Mouse (Mus musculus) midbrain, embryonic 11.5 days (tissue): Measurements from ENCODE around the gene Pam. TPM values are rescaled to one million over a fixed set of nuclear protein-coding genes. Genes with fewer than 3 reads are reported as not detected.
A peak's percentile ranks its signal among the peaks of the same experiment; 100 is the strongest.
"Not testable (repeated sequence)": the region's sequence is repeated elsewhere in the genome, so short reads cannot be mapped to it uniquely, and the experiment has no call there.

Experiments
- ATAC-seq: fragments of 200-750 bp; cut with Nextera tagmentation; 2 replicates; pipeline ENCODE4 v1.8.0; 2017; ENCODE audit warnings: moderate TSS enrichment, moderate library complexity; ENCODE audit not compliant: low FRiP score
- DNase-seq: peaks from one replicate; pipeline ENCODE4 v3.0.0; 2015; ENCODE audit warnings: low spot score; ENCODE audit errors: missing footprints
- H3K27ac ChIP-seq: fragments of 300-500 bp; sonication (generic); 2 replicates; pipeline ENCODE4 v1.5.1; 2014; ENCODE audit warnings: low read depth, low read length
- H3K27me3 ChIP-seq: fragments of 300-500 bp; sonication (generic); 2 replicates; pipeline ENCODE4 v1.6.1; 2014; ENCODE audit warnings: mild to moderate bottlenecking, low read length, moderate library complexity, mixed read lengths; ENCODE audit not compliant: control insufficient read depth, insufficient read depth
- H3K36me3 ChIP-seq: fragments of 300-500 bp; sonication (generic); 2 replicates; pipeline ENCODE4 v1.6.1; 2014; ENCODE audit warnings: mild to moderate bottlenecking, low read length, moderate library complexity, mixed read lengths; ENCODE audit not compliant: control insufficient read depth, insufficient read depth
- H3K4me1 ChIP-seq: fragments of 300-500 bp; sonication (generic); 2 replicates; pipeline ENCODE4 v1.6.1; 2014; ENCODE audit warnings: low read length; ENCODE audit not compliant: control insufficient read depth, insufficient read depth
- H3K4me2 ChIP-seq: fragments of 300-500 bp; sonication (generic); 2 replicates; pipeline ENCODE4 v1.6.1; 2014; ENCODE audit warnings: mild to moderate bottlenecking, moderate library complexity
- H3K4me3 ChIP-seq: fragments of 300-500 bp; sonication (generic); 2 replicates; pipeline ENCODE4 v1.5.1; 2014; ENCODE audit warnings: low read depth, low read length
- H3K9ac ChIP-seq: fragments of 300-500 bp; sonication (generic); 2 replicates; pipeline ENCODE4 v1.6.1; 2014; ENCODE audit warnings: low read length
- H3K9me3 ChIP-seq: fragments of 300-500 bp; sonication (generic); 2 replicates; pipeline ENCODE4 v1.6.1; 2016; ENCODE audit warnings: low read length; ENCODE audit not compliant: control insufficient read depth
- WGBS: fragments of 180-500 bp; shearing (Covaris S2); extraction: QIAGEN DNeasy Blood & Tissue Kit; methylation state at CpG from one replicate; pipeline ENCODE4 v1.1.7; 2014; 5-methylcytosine and 5-hydroxymethylcytosine counted together
- polyA plus RNA-seq: library from polyadenylated mRNA; unstranded; fragments of >200 nt; fragmentation: Nextera tagmentation; extraction: Ambion mirVana; gene quantifications from 2 replicates; pipeline ENCODE4 v1.2.1, GENCODE M21; 2014

Pam gene
- polyA plus RNA-seq, 1 experiment from 2014 or later: 21.1 TPM

GRCm38 (mm10) chr1:97773362-97773761 lies 322.1 kb downstream of the Pam start:
- Histone ChIP-seq H3K9me3 (no peaks in the 10 kb centered on the region), H3K36me3 (no peaks in the 10 kb centered on the region), H3K4me1 (no peaks in the 10 kb centered on the region), H3K27ac (no peak overlapping the region), H3K4me3 (no peak overlapping the region), H3K27me3 (0 out of 2 replicates have a peak, but pooled peaks cover 2% of the 10 kb centered on the region), H3K4me2 (no peak overlapping the region), H3K9ac (no peak overlapping the region)
- DNase-seq: no peak
- 87% methylated on average over 6 of the region's 6 CpGs for WGBS
- ATAC-seq: no peak

DNA sequence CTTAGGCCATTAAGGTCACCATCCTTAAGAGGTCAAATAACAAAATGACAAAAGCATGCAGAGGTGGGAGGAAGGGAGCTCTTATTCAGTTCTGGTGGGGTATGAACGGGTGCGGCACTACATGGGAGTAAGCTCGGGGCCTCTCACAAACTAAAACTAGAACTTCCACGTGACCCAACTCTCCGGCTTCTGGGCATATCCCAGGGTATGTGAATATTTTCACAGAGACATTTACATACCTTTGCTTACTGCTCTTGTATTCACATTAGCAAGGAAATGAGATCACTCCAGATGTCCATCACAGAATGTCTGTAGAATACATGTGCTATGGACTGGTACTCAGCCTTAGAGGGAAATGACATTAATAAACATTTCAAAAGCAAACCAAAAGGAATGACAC lies 323.7 kb downstream of the Pam start:
- 94% methylated on average over 5 of the region's 5 CpGs for WGBS
- peaks cover 2% of the 10 kb centered on the region; the same call in 1 of the 2 replicates for H3K4me1 ChIP-seq
- no peak for ATAC-seq
- no peak for DNase-seq
- H3K27ac ChIP-seq: no peak overlapping the region
- no peaks in the 10 kb centered on the region for H3K36me3 ChIP-seq
- H3K4me2 ChIP-seq: no peak overlapping the region
- H3K9me3 ChIP-seq: no peaks in the 10 kb centered on the region
- H3K9ac ChIP-seq: no peak overlapping the region
- no peak overlapping the region for H3K4me3 ChIP-seq
- H3K27me3 ChIP-seq: 0 out of 2 replicates have a peak, but pooled peaks cover 2% of the 10 kb centered on the region

DNA sequence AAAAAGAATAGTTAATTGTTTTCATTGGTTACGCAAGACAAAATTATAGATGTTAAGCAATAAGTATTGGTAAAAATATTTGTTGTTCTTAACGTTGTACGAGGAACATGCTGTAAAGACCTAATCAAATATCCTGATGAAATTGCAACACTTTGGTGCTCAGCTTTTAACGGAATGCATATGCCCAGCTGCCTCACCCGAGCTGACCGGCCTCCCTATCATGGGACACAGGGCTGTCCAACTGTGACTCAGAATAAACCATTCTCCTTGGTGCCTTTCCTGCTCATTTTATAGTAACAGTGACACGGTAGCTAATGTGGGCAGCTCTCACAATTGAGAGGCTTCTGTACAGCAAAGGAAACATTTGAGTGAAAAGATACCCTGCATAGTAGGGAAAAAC lies 324.3 kb downstream of the Pam start:
- no peak overlapping the region for H3K4me3 ChIP-seq
- ATAC-seq (no peak), DNase-seq (no peak)
- H3K27ac ChIP-seq: no peak overlapping the region
- H3K9ac ChIP-seq: no peak overlapping the region
- WGBS: 79% methylated on average over 7 of the region's 7 CpGs
- peaks cover 2% of the 10 kb centered on the region; the same call in 1 of the 2 replicates for H3K4me1 ChIP-seq
- 0 out of 2 replicates have a peak, but pooled peaks cover 2% of the 10 kb centered on the region for H3K27me3 ChIP-seq
- no peaks in the 10 kb centered on the region for H3K36me3 ChIP-seq
- H3K9me3 ChIP-seq: no peaks in the 10 kb centered on the region
- no peak overlapping the region for H3K4me2 ChIP-seq

DNA sequence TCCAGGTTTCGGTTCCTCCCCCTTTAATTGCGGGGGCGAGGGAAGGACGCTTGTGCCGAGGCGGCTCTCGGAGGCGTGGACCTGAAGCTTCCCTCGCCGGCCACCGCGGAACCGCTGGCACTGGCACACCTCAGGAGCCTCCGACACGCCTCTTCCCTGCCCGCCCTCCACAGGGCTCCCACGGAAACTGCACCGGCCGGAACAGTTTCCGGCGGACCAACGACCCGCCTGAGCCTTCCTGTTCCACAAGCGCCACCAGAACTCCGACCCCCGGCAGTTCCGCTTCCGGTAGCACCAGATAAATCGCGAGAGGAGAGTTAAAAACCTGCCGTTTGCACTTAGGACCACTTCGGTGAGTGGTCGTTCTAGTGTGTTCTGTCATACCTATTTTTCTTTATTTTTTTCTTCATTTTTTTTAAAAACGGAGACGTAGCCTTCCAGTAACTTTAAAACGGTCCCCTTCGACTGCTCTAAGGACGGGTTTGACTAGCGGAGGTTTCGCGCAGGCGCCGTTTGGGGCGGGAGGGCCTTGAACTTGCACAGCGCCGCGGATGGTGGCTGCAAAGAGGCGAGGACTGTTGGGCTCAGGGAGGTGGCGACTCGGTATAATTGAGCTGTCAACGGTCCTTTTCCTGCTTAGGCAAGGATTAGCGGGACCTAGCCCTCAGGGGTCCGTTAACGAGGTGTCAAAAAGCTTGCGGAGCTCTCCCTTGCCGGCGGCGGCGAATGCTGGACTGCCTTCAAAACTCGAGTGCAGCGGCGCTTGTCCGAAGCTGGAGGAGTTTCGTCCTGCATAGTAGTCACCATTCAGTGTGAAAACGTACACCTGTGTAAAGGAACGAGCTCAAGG lies 325.3 kb downstream of the Pam start, which contains the start of the genes Gin1 and Ppip5k2:
Gene Gin1, plus strand, starts transcription at position 269 of the 850 bp plus-strand sequence.
Gene Ppip5k2, minus strand, starts transcription at position 508 of the 850 bp plus-strand sequence.
- peak; percentile 98 for ATAC-seq
- H3K4me2 ChIP-seq: peak within 1 kb of the TSS; percentile 66
- peak; percentile 100 for DNase-seq
- H3K36me3 ChIP-seq: no peaks in the 10 kb centered on the region
- peak within 1 kb of the TSS; percentile 76 for H3K4me3 ChIP-seq
- H3K27me3 ChIP-seq: 0 out of 2 replicates have a peak, but pooled peaks cover 2% of the 10 kb centered on the region
- H3K4me1 ChIP-seq: peaks cover 2% of the 10 kb centered on the region; the same call in 1 of the 2 replicates
- peak within 1 kb of the TSS; percentile 88 for H3K9ac ChIP-seq
- WGBS: under 1% methylated on average over 65 of the region's 66 CpGs
- no peaks in the 10 kb centered on the region for H3K9me3 ChIP-seq
- H3K27ac ChIP-seq: peak within 1 kb of the TSS; percentile 71

GRCm38 (mm10) chr1:97769294-97769903 lies 326.0 kb downstream of the Pam start:
- H3K27ac ChIP-seq: peak overlapping the region; percentile 71; the same call in 1 of the 2 replicates
- under 1% methylated on average over 40 of the region's 40 CpGs for WGBS
- peak; percentile 91 for DNase-seq

DNA sequence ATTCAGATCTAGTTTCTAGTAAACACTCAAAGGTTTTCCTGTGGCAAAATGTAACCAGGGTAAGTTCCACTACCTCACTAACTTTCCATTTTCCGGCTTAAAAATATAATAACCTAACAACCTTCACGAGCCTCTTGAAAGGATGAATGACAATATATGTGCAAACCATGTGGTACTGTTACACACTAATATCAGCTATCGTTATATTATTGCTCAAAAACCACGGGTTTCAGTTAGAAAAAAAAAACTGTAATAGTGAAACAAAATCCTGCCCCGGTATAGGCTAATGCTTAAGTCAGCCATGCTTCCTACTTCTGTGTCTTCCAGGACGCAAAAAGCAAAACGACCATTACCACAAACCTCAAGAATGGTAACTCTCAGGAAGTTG lies 326.5 kb downstream of the Pam start:
- Histone ChIP-seq H3K36me3 (no peaks in the 10 kb centered on the region), H3K27ac (no peak overlapping the region)
- ATAC-seq: no peak

More at GRCm38 (mm10) chr1:97769294-97769903, 326.0 kb downstream of the Pam start:
- no peaks in the 10 kb centered on the region for H3K9me3 ChIP-seq
- H3K4me2 ChIP-seq: peak overlapping the region; percentile 66
- 0 out of 2 replicates have a peak, but pooled peaks cover 2% of the 10 kb centered on the region for H3K27me3 ChIP-seq
- H3K4me3 ChIP-seq: peak overlapping the region; percentile 76
- H3K4me1 ChIP-seq: peaks cover 2% of the 10 kb centered on the region; the same call in 1 of the 2 replicates
- peak; percentile 67 for ATAC-seq
- no peaks in the 10 kb centered on the region for H3K36me3 ChIP-seq
- H3K9ac ChIP-seq: peak overlapping the region; percentile 88

GRCm38 (mm10) chr1:97768089-97768488 lies 327.4 kb downstream of the Pam start:
- Histone ChIP-seq H3K4me2 (no peak overlapping the region), H3K27ac (no peak overlapping the region), H3K4me3 (no peak overlapping the region), H3K9me3 (no peaks in the 10 kb centered on the region), H3K36me3 (no peaks in the 10 kb centered on the region), H3K9ac (no peak overlapping the region), H3K4me1 (peaks cover 2% of the 10 kb centered on the region; the same call in 1 of the 2 replicates), H3K27me3 (0 out of 2 replicates have a peak, but pooled peaks cover 2% of the 10 kb centered on the region)
- 89% methylated on average over 2 of the region's 2 CpGs for WGBS
- ATAC-seq (no peak), DNase-seq (no peak)

More for the DNA sequence above, 326.5 kb downstream of the Pam start:
- Histone ChIP-seq H3K4me1 (peaks cover 2% of the 10 kb centered on the region; the same call in 1 of the 2 replicates), H3K9ac (peak overlapping the region; percentile 88), H3K27me3 (0 out of 2 replicates have a peak, but pooled peaks cover 2% of the 10 kb centered on the region), H3K9me3 (no peaks in the 10 kb centered on the region), H3K4me3 (peak overlapping the region; percentile 76), H3K4me2 (peak overlapping the region; percentile 66)
- no peak for DNase-seq
- WGBS: 16% methylated on average over 7 of the region's 7 CpGs

GRCm38 (mm10) chr1:97765712-97766111 lies 329.7 kb downstream of the Pam start:
- not testable (repeated sequence) for H3K4me1 ChIP-seq, ATAC-seq, H3K4me2 ChIP-seq, H3K9ac ChIP-seq, H3K36me3 ChIP-seq, H3K27ac ChIP-seq, H3K27me3 ChIP-seq, H3K9me3 ChIP-seq, H3K4me3 ChIP-seq, DNase-seq
- 84% methylated on average over 4 of the region's 4 CpGs for WGBS
